Mouse (Mus musculus): ENCODE measurements at regions not wholly inside any gene's neighbourhood (a gene's known extent, or its start where the extent isn't known, plus 50 kb on each side); places are given as distances from the start of the nearest gene placed in this dataset.

- no peaks in the 10 kb centered on the region for H3K36me3 ChIP-seq (replicated peaks in 1 of 2; ENCODE audit: control insufficient read depth in 1 of 2, insufficient read depth in 1 of 2, low read length in 1 of 2)
- peaks cover 3 to 33% of the 10 kb centered on the region in 2 experiments for H3K4me1 ChIP-seq (ENCODE audit: control insufficient read depth in 1 of 2, insufficient read depth in 2 of 2)
- no peak overlapping the region for H3K27ac ChIP-seq (ENCODE audit: insufficient read depth, low read depth)
- H3K9ac ChIP-seq (ENCODE audit: insufficient read depth, low read depth) = no peak overlapping the region
- no peak for TF ChIP-seq UBTF (IDR thresholded peaks at IDR 0.05; ENCODE audit: low read depth, low read length)
- TF ChIP-seq BHLHE40 (IDR thresholded peaks at IDR 0.05; ENCODE audit: low read depth, low read length) = no peak
- TF ChIP-seq PAX5 (IDR thresholded peaks at IDR 0.05; ENCODE audit: low read length) = no peak
- TF ChIP-seq EP300 (IDR thresholded peaks at IDR 0.05; ENCODE audit: low read length) = no peak
- TF ChIP-seq MYC (IDR thresholded peaks at IDR 0.05; ENCODE audit: low read depth, low read length) = no peak
- no peak for TF ChIP-seq CTCF (conservative IDR thresholded peaks at IDR 0.05 in 1 of 2, IDR thresholded peaks at IDR 0.05 in 1 of 2; ENCODE audit: low read depth in 2 of 2, low read length in 2 of 2)
- TF ChIP-seq TCF12 (IDR thresholded peaks at IDR 0.05; ENCODE audit: low read depth, low read length) = no peak
- TF ChIP-seq MAZ (IDR thresholded peaks at IDR 0.05; ENCODE audit: low read depth, low read length) = no peak
- TF ChIP-seq JUND (conservative IDR thresholded peaks at IDR 0.05; ENCODE audit: low read depth, low read length) = no peak
- TF ChIP-seq SIN3A (IDR thresholded peaks at IDR 0.05; ENCODE audit: low read length) = no peak
- TF ChIP-seq USF1 (IDR thresholded peaks at IDR 0.05; ENCODE audit: low read depth, low read length) = no peak
- TF ChIP-seq GABPA (IDR thresholded peaks at IDR 0.05; ENCODE audit: insufficient replicate concordance, low read depth, low read length) = no peak
- no peak for TF ChIP-seq ETS1 (conservative IDR thresholded peaks at IDR 0.05; ENCODE audit: low read depth, low read length)
- TF ChIP-seq POLR2A (IDR thresholded peaks at IDR 0.05; ENCODE audit: low read depth, low read length) = no peak
- TF ChIP-seq MEF2A (IDR thresholded peaks at IDR 0.05; ENCODE audit: borderline replicate concordance, low read depth, low read length) = no peak
- TF ChIP-seq RCOR1 (conservative IDR thresholded peaks at IDR 0.05; ENCODE audit: low read depth, low read length) = no peak
- TF ChIP-seq E2F4 (IDR thresholded peaks at IDR 0.05; ENCODE audit: insufficient replicate concordance, low read depth, low read length) = no peak
- no peak for TF ChIP-seq ZC3H11A (IDR thresholded peaks at IDR 0.05; ENCODE audit: low read depth, low read length)
- TF ChIP-seq JUN (IDR thresholded peaks at IDR 0.05; ENCODE audit: insufficient read depth, low read depth, low read length) = no peak
- no peak for TF ChIP-seq IRF4 (IDR thresholded peaks at IDR 0.05; ENCODE audit: low read depth, low read length)
- no peaks in the 10 kb centered on the region for H3K79me2 ChIP-seq (replicated peaks; ENCODE audit: control insufficient read depth, extremely low read depth, insufficient read depth, poor library complexity, severe bottlenecking)
- in situ Hi-C loops (cut with MboI; ENCODE audit: low pct_ligation_motif_present, low pct_unique_long_range_greater_than_20kb, low sequenced_read_pairs) = no loop called here
- H3K4me3 ChIP-seq (replicated peaks in 1 of 3; ENCODE audit: low read depth in 2 of 3, low read length in 2 of 3, poor library complexity in 1 of 3) = no peak overlapping the region
- no peak for DNase-seq (ENCODE audit: extremely low read depth)
- peaks cover 3% of the 10 kb centered on the region for H3K9me3 ChIP-seq (replicated peaks; ENCODE audit: low read length)
- H3K27me3 ChIP-seq (replicated peaks) = no peaks in the 10 kb centered on the region
- H3K4me2 ChIP-seq (ENCODE audit: insufficient read depth, low read depth, poor library complexity, severe bottlenecking) = no peak overlapping the region
- dilution Hi-C loops (cut with MboI; ENCODE audit: extremely low pct_ligation_motif_present, extremely low pct_unique_long_range_greater_than_20kb, low sequenced_read_pairs) = no loop called here
Observed at GRCm38 (mm10) chr9:116231351-116232311, 56.5 kb upstream of the Tgfbr2 start.

GRCm38 (mm10) chr9:116230346-116230745 is 55.2 kb upstream of the Tgfbr2 start:
- dilution Hi-C loops (cut with MboI; ENCODE audit: extremely low pct_ligation_motif_present, extremely low pct_unique_long_range_greater_than_20kb, low sequenced_read_pairs) (no loop called here), in situ Hi-C loops (cut with MboI; ENCODE audit: low pct_ligation_motif_present, low pct_unique_long_range_greater_than_20kb, low sequenced_read_pairs) (no loop called here)
- no peak for DNase-seq (ENCODE audit: extremely low read depth)
- H3K36me3 ChIP-seq (replicated peaks in 1 of 2; ENCODE audit: control insufficient read depth in 1 of 2, insufficient read depth in 1 of 2, low read length in 1 of 2) = no peaks in the 10 kb centered on the region
- H3K79me2 ChIP-seq (replicated peaks; ENCODE audit: control insufficient read depth, extremely low read depth, insufficient read depth, poor library complexity, severe bottlenecking) = no peaks in the 10 kb centered on the region
- H3K27me3 ChIP-seq (replicated peaks) = no peaks in the 10 kb centered on the region
- no peak for TF ChIP-seq MEF2A (IDR thresholded peaks at IDR 0.05; ENCODE audit: borderline replicate concordance, low read depth, low read length)
- no peak for TF ChIP-seq ZNF384 (IDR thresholded peaks at IDR 0.05; ENCODE audit: low read depth, low read length)
- H3K4me3 ChIP-seq (replicated peaks in 1 of 3; ENCODE audit: low read depth in 2 of 3, low read length in 2 of 3, poor library complexity in 1 of 3) = no peak overlapping the region
- H3K27ac ChIP-seq (ENCODE audit: insufficient read depth, low read depth) = no peak overlapping the region
- H3K4me2 ChIP-seq (ENCODE audit: insufficient read depth, low read depth, poor library complexity, severe bottlenecking) = no peak overlapping the region
- H3K9ac ChIP-seq (ENCODE audit: insufficient read depth, low read depth) = no peak overlapping the region
- peaks cover under 1% of the 10 kb centered on the region for H3K9me3 ChIP-seq (replicated peaks; ENCODE audit: low read length)
- H3K4me1 ChIP-seq (ENCODE audit: control insufficient read depth in 1 of 2, insufficient read depth in 2 of 2) = peaks cover 3 to 34% of the 10 kb centered on the region in 2 experiments
